Mouse (Mus musculus) ES-Bruce4 (cell line): ENCODE data around the gene Adgrg6. TPM values are rescaled to one million over a fixed set of nuclear protein-coding genes. Genes with fewer than 3 reads are reported as not detected.

Experiments
- H3K27ac ChIP-seq: 2 replicates; pipeline ENCODE4 v1.5.1; 2012; ENCODE audit warnings: low read length, inconsistent platforms; ENCODE audit not compliant: insufficient read depth
- H3K27me3 ChIP-seq: 2 replicates; pipeline ENCODE4 v1.6.1; 2012; ENCODE audit warnings: mild to moderate bottlenecking, low read length, inconsistent platforms; ENCODE audit not compliant: control insufficient read depth, poor library complexity, insufficient read depth, severe bottlenecking
- H3K36me3 ChIP-seq: 2 replicates; pipeline ENCODE4 v1.6.1; 2012; ENCODE audit warnings: inconsistent platforms, mild to moderate bottlenecking, low read length, moderate library complexity; ENCODE audit not compliant: control insufficient read depth, poor library complexity, insufficient read depth, severe bottlenecking
- H3K4me1 ChIP-seq: one replicate; pipeline ENCODE4 v1.8.1; 2011; ENCODE audit warnings: low read length; ENCODE audit not compliant: control insufficient read depth, insufficient read depth
- H3K4me3 ChIP-seq: 2 replicates; pipeline ENCODE4 v1.5.1; 2011; ENCODE audit warnings: low read depth, mild to moderate bottlenecking, low read length
- H3K9ac ChIP-seq: 2 replicates; pipeline ENCODE4 v1.6.1; 2012; ENCODE audit warnings: low read depth, mild to moderate bottlenecking, inconsistent platforms; ENCODE audit not compliant: poor library complexity, severe bottlenecking
- H3K9me3 ChIP-seq: replicated peaks from 2 replicates; pipeline ENCODE4 v1.6.1; 2012; ENCODE audit warnings: mild to moderate bottlenecking, low read length, inconsistent platforms; ENCODE audit not compliant: control insufficient read depth, poor library complexity, insufficient read depth, severe bottlenecking
- CTCF ChIP-seq: IDR thresholded peaks from one replicate; pipeline ENCODE4 v1.8.1; 2011; ENCODE audit warnings: low read depth, low read length
- EP300 ChIP-seq: IDR thresholded peaks from 2 replicates; pipeline ENCODE4 v1.6.1; 2011; ENCODE audit warnings: low read depth, low read length; ENCODE audit not compliant: insufficient read depth
- POLR2A ChIP-seq: IDR thresholded peaks from one replicate; pipeline ENCODE4 v1.8.1; 2011; ENCODE audit warnings: low read length; ENCODE audit not compliant: insufficient read depth
- polyA plus RNA-seq: library from polyadenylated mRNA; stranded (reverse); fragments of >200 nt; gene quantifications from 2 replicates; pipeline ENCODE4 v1.2.4, GENCODE M21; 2011; ENCODE audit warnings: low read depth; ENCODE audit not compliant: missing spikeins, insufficient read depth, insufficient read length

Gene Adgrg6
- polyA plus RNA-seq, 1 experiment: 1.8 TPM

- no peak for TF ChIP-seq POLR2A
- TF ChIP-seq CTCF: no peak
- no peak for TF ChIP-seq EP300
- H3K4me1 ChIP-seq: no peaks in the 10 kb centered on the region
- no peak overlapping the region for H3K27ac ChIP-seq
- no peaks in the 10 kb centered on the region for H3K36me3 ChIP-seq
- H3K4me3 ChIP-seq: no peak overlapping the region
- H3K9me3 ChIP-seq: no peaks in the 10 kb centered on the region; the same call in 1 of the 2 replicates
- H3K27me3 ChIP-seq: no peaks in the 10 kb centered on the region
- no peak overlapping the region for H3K9ac ChIP-seq
Observed at GRCm38 (mm10) chr10:14571143-14571542, 25.7 kb upstream of the Adgrg6 start.

DNA sequence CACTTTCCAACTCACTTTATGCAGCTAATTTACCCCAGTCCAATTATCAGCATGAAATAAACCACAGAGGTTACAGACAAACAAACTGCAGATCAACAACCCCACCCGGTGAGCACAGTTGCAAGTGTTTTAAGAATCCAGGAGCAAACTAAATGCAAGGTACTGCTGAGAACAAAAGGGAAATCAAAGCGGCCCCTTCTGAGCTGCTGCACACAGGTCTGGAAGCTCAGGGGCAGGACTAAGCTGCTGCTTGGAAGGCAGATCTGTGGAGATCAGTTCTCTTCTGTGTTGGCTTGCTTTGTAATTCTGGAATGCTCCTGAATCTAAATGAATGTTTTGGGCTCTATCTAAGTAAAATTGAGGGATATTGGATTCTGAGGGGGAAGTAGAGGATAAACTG is 25.2 kb upstream of the Adgrg6 start:
- no peak overlapping the region for H3K4me3 ChIP-seq
- no peaks in the 10 kb centered on the region; the same call in 1 of the 2 replicates for H3K9me3 ChIP-seq
- H3K36me3 ChIP-seq: no peaks in the 10 kb centered on the region
- no peak for TF ChIP-seq EP300
- TF ChIP-seq CTCF: no peak
- TF ChIP-seq POLR2A: no peak
- H3K27me3 ChIP-seq: no peaks in the 10 kb centered on the region
- no peak overlapping the region for H3K27ac ChIP-seq
- H3K9ac ChIP-seq: no peak overlapping the region
- no peaks in the 10 kb centered on the region for H3K4me1 ChIP-seq

GRCm38 (mm10) chr10:14546111-14546551 is 672 bp upstream of the Adgrg6 start:
- TF ChIP-seq POLR2A (no peak), EP300 (no peak), CTCF (no peak)
- Histone ChIP-seq H3K36me3 (no peaks in the 10 kb centered on the region), H3K9ac (no peak overlapping the region), H3K9me3 (no peaks in the 10 kb centered on the region), H3K4me3 (no peak overlapping the region), H3K27ac (no peak overlapping the region), H3K4me1 (no peaks in the 10 kb centered on the region), H3K27me3 (no peaks in the 10 kb centered on the region; the same call in none of the 2 replicates)

DNA sequence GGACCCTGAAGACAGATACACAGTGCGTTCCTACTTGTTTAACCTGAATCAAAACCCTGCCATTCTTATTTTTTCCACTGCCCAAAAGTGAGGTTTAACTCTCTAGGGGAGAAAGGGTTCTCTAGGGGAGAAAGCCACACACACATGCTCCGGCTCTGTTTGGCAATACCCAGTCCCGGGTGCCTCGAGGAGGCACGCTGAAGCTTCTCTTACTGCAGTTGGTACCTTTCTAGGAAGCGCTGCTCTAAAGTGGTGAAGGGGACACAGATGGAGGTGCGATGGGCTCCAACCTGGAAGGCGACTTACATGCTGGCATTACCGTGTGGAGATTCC is 885 bp downstream of the Adgrg6 start:
- no peak overlapping the region for H3K27ac ChIP-seq
- H3K36me3 ChIP-seq: no peaks in the 10 kb centered on the region
- no peaks in the 10 kb centered on the region for H3K9me3 ChIP-seq
- H3K9ac ChIP-seq: 0 out of 2 replicates have a peak overlapping the region, but pooled peaks have one; percentile 43
- H3K4me1 ChIP-seq: no peaks in the 10 kb centered on the region
- H3K4me3 ChIP-seq: peak overlapping the region; percentile 55
- TF ChIP-seq CTCF (no peak), POLR2A (no peak), EP300 (no peak)
- H3K27me3 ChIP-seq: no peaks in the 10 kb centered on the region; the same call in none of the 2 replicates

GRCm38 (mm10) chr10:14543511-14544067 is 1.9 kb downstream of the Adgrg6 start:
- H3K27ac ChIP-seq: no peak overlapping the region
- H3K4me1 ChIP-seq: no peaks in the 10 kb centered on the region
- H3K4me3 ChIP-seq: no peak overlapping the region
- H3K36me3 ChIP-seq: no peaks in the 10 kb centered on the region
- TF ChIP-seq POLR2A (no peak), CTCF (no peak), EP300 (no peak)
- H3K27me3 ChIP-seq: no peaks in the 10 kb centered on the region; the same call in none of the 2 replicates
- H3K9ac ChIP-seq: no peak overlapping the region
- H3K9me3 ChIP-seq: no peaks in the 10 kb centered on the region

DNA sequence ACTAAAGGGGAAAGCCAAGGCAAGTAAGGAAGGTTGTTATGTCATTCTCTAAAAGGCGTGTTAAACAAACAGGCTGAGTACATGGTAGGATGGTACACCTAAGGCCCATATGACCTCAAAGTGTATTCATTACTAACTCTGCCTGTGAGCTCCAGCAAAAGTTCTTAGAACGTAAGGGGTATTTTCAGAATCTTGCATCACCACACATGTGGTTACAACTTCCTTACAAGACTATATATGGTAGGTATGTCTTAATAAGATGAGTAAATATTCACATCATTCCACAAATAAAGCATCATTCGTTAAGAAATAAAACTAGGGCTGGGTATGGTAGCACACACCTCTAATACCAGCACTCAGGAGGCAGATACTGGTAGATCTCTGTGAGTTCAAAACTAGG is 8.4 kb downstream of the Adgrg6 start:
- no peak for TF ChIP-seq EP300
- no peak for TF ChIP-seq POLR2A
- TF ChIP-seq CTCF: no peak
- Histone ChIP-seq H3K4me1 (no peaks in the 10 kb centered on the region), H3K9ac (no peak overlapping the region), H3K4me3 (no peak overlapping the region), H3K27ac (no peak overlapping the region), H3K36me3 (no peaks in the 10 kb centered on the region), H3K9me3 (no peaks in the 10 kb centered on the region), H3K27me3 (no peaks in the 10 kb centered on the region)
